Mouse (Mus musculus) heart, adult 2 months (tissue): Measurements from ENCODE around the gene Ccl28. TPM values are rescaled to one million over a fixed set of nuclear protein-coding genes. Genes with fewer than 3 reads are reported as not detected.

ENCODE experiments used
- DNase-seq, 2 experiments: peaks; one replicate each; pipeline ENCODE4 v3.0.0; 2021
- H3K27ac ChIP-seq: fragments of 200-600 bp; 2 replicates; pipeline ENCODE4 v1.8.1; 2022
- H3K27me3 ChIP-seq: fragments of 200-500 bp; 2 replicates; pipeline ENCODE4 v1.6.1; 2012; ENCODE audit warnings: mild to moderate bottlenecking, low read length, inconsistent platforms, mixed read lengths; ENCODE audit not compliant: control insufficient read depth, insufficient read depth
- H3K36me3 ChIP-seq: fragments of 200-500 bp; 2 replicates; pipeline ENCODE4 v1.6.1; 2012; ENCODE audit warnings: low read length, inconsistent platforms; ENCODE audit not compliant: control insufficient read depth, insufficient read depth
- H3K4me1 ChIP-seq: fragments of 200-500 bp; 2 replicates; pipeline ENCODE4 v1.6.1; 2011; ENCODE audit warnings: low read length; ENCODE audit not compliant: control insufficient read depth, insufficient read depth
- H3K4me3 ChIP-seq: fragments of 200-600 bp; 2 replicates; pipeline ENCODE4 v1.8.1; 2022
- H3K79me2 ChIP-seq: fragments of 200-500 bp; replicated peaks from 2 replicates; pipeline ENCODE4 v1.6.1; 2012; ENCODE audit warnings: mild to moderate bottlenecking, inconsistent platforms, low read length, moderate library complexity, mixed read lengths; ENCODE audit not compliant: control insufficient read depth, insufficient read depth
- H3K9ac ChIP-seq: fragments of 200-500 bp; 2 replicates; pipeline ENCODE4 v1.6.1; 2012; ENCODE audit warnings: low read depth, mild to moderate bottlenecking, control low read depth, inconsistent platforms, low read length, mixed read lengths
- CTCF ChIP-seq: fragments of 200-600 bp; IDR thresholded peaks from 2 replicates; pipeline ENCODE4 v1.8.1; 2022; ENCODE audit warnings: antibody characterized with exemption, mild to moderate bottlenecking, moderate library complexity
- EP300 ChIP-seq: fragments of 200-500 bp; IDR thresholded peaks from 2 replicates; pipeline ENCODE4 v1.6.1; 2011; ENCODE audit warnings: low read depth, low read length, control low read depth; ENCODE audit not compliant: insufficient read depth
- POLR2A ChIP-seq: fragments of 200-500 bp; IDR thresholded peaks from 2 replicates; pipeline ENCODE4 v1.6.1; 2011; ENCODE audit warnings: mild to moderate bottlenecking, low read depth, low read length, control low read depth; ENCODE audit not compliant: insufficient read depth
- WGBS: fragments of 180-500 bp; shearing (Covaris S2); methylation state at CpG from one replicate; pipeline ENCODE4 v1.1.7; 2018; 5-methylcytosine and 5-hydroxymethylcytosine counted together
- intact Hi-C: fragments of 180-260 bp; cut with DNase I; formaldehyde crosslinking; loops from one replicate; pipeline ENCODE4 v1.15.1; 2025
- polyA plus RNA-seq: library from polyadenylated mRNA; depleted of rRNA; stranded (reverse); fragments of >200 nt; gene quantifications from 2 replicates; pipeline ENCODE4 v1.2.3, GENCODE M21; 2012; rRNA removed
- total RNA-seq, 2 experiments: library from RNA; stranded (reverse); gene quantifications; 2 replicates each; pipeline ENCODE4 v1.2.3; 2021

Gene Ccl28
- total and polyA plus RNA-seq, 3 experiments, result not detected

GRCm38 (mm10) chr13:119698436-119698835 lies 74.8 kb downstream of the Ccl28 start:
- TF ChIP-seq POLR2A, result no peak
- no peak for TF ChIP-seq CTCF
- no peak for TF ChIP-seq EP300
- H3K4me1 ChIP-seq, result no peaks in the 10 kb centered on the region
- H3K9ac ChIP-seq, result no peak overlapping the region
- WGBS, result 95% methylated on average over 4 of the region's 4 CpGs
- intact Hi-C loops, result no loop called here
- H3K27ac ChIP-seq, result no peak overlapping the region
- H3K27me3 ChIP-seq, result no peaks in the 10 kb centered on the region
- no peak for DNase-seq
- no peak overlapping the region for H3K4me3 ChIP-seq
- H3K79me2 ChIP-seq, result no peaks in the 10 kb centered on the region
- peaks cover 3% of the 10 kb centered on the region for H3K36me3 ChIP-seq

Other genes with a start within 250 kb of the Ccl28 start
- gene Paip1, start 195.2 kb upstream of the Ccl28 start, total RNA-seq, result 100 to 1,000 TPM; 105 to 131 TPM
- 30.3 and 56.6 TPM in 2 replicates for gene Paip1, start 195.2 kb upstream of the Ccl28 start, polyA plus RNA-seq
- 1 to 10 TPM; 7.0 to 7.7 TPM for gene 4833420G17Rik, start 161.1 kb upstream of the Ccl28 start, total RNA-seq
- 15.4 and 15.5 TPM in 2 replicates for gene 4833420G17Rik, start 161.1 kb upstream of the Ccl28 start, polyA plus RNA-seq
- 10 to 100 TPM in 1 of 2 experiments, 1 to 10 TPM in 1; 9.7 to 10.8 TPM for gene Tmem267, start 135.8 kb upstream of the Ccl28 start, total RNA-seq
- gene Tmem267, start 135.8 kb upstream of the Ccl28 start, polyA plus RNA-seq, result 12.9 and 27.8 TPM in 2 replicates
- gene 3110070M22Rik, start 135.4 kb upstream of the Ccl28 start, total RNA-seq, result 1 to 10 TPM in 1 of 2 experiments, under 1 TPM in 1; 0.86 to 1.9 TPM
- gene 3110070M22Rik, start 135.4 kb upstream of the Ccl28 start, polyA plus RNA-seq, result 1.00 and 2.0 TPM in 2 replicates
- gene Hmgcs1, start 66.6 kb downstream of the Ccl28 start, total RNA-seq, result 10 to 100 TPM; 34.9 to 35.4 TPM
- 16.7 and 29.0 TPM in 2 replicates for gene Hmgcs1, start 66.6 kb downstream of the Ccl28 start, polyA plus RNA-seq
- 1 to 10 TPM; 1.2 to 1.8 TPM for gene Nim1k, start 132.1 kb downstream of the Ccl28 start, total RNA-seq
- 0.64 and 1.2 TPM in 2 replicates for gene Nim1k, start 132.1 kb downstream of the Ccl28 start, polyA plus RNA-seq
- 10 to 100 TPM; 18.4 to 18.7 TPM for gene Zfp131, start 167.1 kb downstream of the Ccl28 start, total RNA-seq
- 5.0 and 7.3 TPM in 2 replicates for gene Zfp131, start 167.1 kb downstream of the Ccl28 start, polyA plus RNA-seq
- not detected for gene AF067063, start 206.4 kb downstream of the Ccl28 start, total RNA-seq
- not detected in 2 replicates for gene AF067063, start 206.4 kb downstream of the Ccl28 start, polyA plus RNA-seq
- gene D13Ertd608e, start 212.2 kb downstream of the Ccl28 start, total RNA-seq, result not detected
- not detected in 2 replicates for gene D13Ertd608e, start 212.2 kb downstream of the Ccl28 start, polyA plus RNA-seq